Comparison of ENCODE assay signal across 10 mouse cellular contexts in the genomic region with DNA sequence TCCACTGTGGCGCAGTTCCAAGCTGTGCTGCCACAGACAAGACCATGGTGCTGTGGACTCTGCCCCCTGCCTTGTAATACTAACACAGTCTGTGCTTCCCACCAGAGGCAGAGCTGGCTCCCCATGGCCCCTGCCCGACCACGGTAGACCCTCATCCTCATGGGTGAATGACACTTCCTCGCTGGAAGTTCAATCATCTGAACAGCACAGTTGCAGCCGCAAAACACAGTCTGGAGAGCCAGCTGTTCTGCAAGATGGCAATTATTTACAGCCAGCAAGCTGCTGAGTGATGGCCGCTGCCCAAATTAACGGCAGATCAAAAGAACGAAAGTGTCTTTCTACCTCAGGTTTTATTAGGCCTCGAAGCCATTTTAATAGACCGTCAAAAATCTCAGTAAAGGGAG.
DNase-seq lines count a peak whose midpoint lies in the region; ATAC-seq and TF ChIP-seq lines count a peak whose summit lies in the region.
"Had no signal": no experiment of that assay in that cellular context is flagged by ENCODE, and none has a peak within 500 bp of the region (broad histone marks: within the 10 kb centered on the region; RNA-seq: fewer than 3 reads in every experiment).

No protein-coding gene starts in this region.

- H3K9me3 ChIP-seq in kidney, embryonic 15.5 days (replicated peaks): no peaks in the 10 kb centered on the region
- H3K9me3 ChIP-seq in forebrain, embryonic 13.5 days (replicated peaks): no peaks in the 10 kb centered on the region
- no peaks in the 10 kb centered on the region for H3K9me3 ChIP-seq in midbrain, postnatal 0 days (ENCODE audit: low read length)

- no peak overlapping the region for H3K4me2 ChIP-seq in kidney, embryonic 15.5 days
- peak overlapping the region; percentile 15; the same call in 1 of the 2 replicates for H3K4me2 ChIP-seq in forebrain, embryonic 13.5 days
- H3K4me2 ChIP-seq in midbrain, postnatal 0 days (ENCODE audit: low read depth, low read length, poor library complexity, severe bottlenecking): no peak overlapping the region

- H3K4me3 ChIP-seq in kidney, adult 2 months (ENCODE audit: insufficient read depth, low read depth, low read length): no peak overlapping the region
- H3K4me3 ChIP-seq in kidney, embryonic 15.5 days (replicated peaks): no peak overlapping the region
- H3K4me3 ChIP-seq in forebrain, embryonic 13.5 days: no peak overlapping the region
- no peak overlapping the region for H3K4me3 ChIP-seq in midbrain, postnatal 0 days (ENCODE audit: low read depth, low read length)

- H3K36me3 ChIP-seq in kidney, adult 2 months (ENCODE audit: control insufficient read depth, insufficient read depth, low read length): no peaks in the 10 kb centered on the region
- H3K36me3 ChIP-seq in kidney, embryonic 15.5 days: no peaks in the 10 kb centered on the region
- H3K36me3 ChIP-seq in forebrain, embryonic 13.5 days (ENCODE audit: poor library complexity, severe bottlenecking): no peaks in the 10 kb centered on the region
- no peaks in the 10 kb centered on the region for H3K36me3 ChIP-seq in midbrain, postnatal 0 days (ENCODE audit: insufficient read depth, low read length)

- H3K27me3 ChIP-seq in kidney, adult 2 months (replicated peaks; ENCODE audit: control insufficient read depth, insufficient read depth, low read length): no peaks in the 10 kb centered on the region
- no peaks in the 10 kb centered on the region for H3K27me3 ChIP-seq in kidney, embryonic 15.5 days
- H3K27me3 ChIP-seq in forebrain, embryonic 13.5 days: no peaks in the 10 kb centered on the region
- no peaks in the 10 kb centered on the region for H3K27me3 ChIP-seq in midbrain, postnatal 0 days (ENCODE audit: insufficient read depth, low read length)
- H3K27me3 ChIP-seq: CH12.LX had no signal

- no peak overlapping the region for H3K27ac ChIP-seq in kidney, adult 2 months (ENCODE audit: insufficient read depth, low read depth, low read length)
- no peak overlapping the region for H3K27ac ChIP-seq in kidney, embryonic 15.5 days
- peak overlapping the region; percentile 26; the same call in 1 of the 2 replicates for H3K27ac ChIP-seq in forebrain, embryonic 13.5 days
- 0 out of 2 replicates have a peak overlapping the region, but pooled peaks have one; percentile 32 for H3K27ac ChIP-seq in midbrain, postnatal 0 days (ENCODE audit: low read depth, low read length)

- peak; percentile 54 for DNase-seq in kidney, adult 2 months
- DNase-seq in layer of hippocampus, adult 8-10 months (ENCODE audit: low spot score in 2 of 2): peak; percentile 54 to 79
- peak; percentile 66 for DNase-seq in midbrain, postnatal 0 days (ENCODE audit: low spot score)
- no peak for DNase-seq in natural killer cell, adult 2 months (ENCODE audit: low spot score in 2 of 2)
- DNase-seq in spleen, postnatal 10 days (ENCODE audit: low spot score in 2 of 2): no peak
- DNase-seq in adrenal gland, postnatal 10 days: no peak

- TF ChIP-seq CTCF in kidney, adult 2 months (conservative IDR thresholded peaks at IDR 0.05; ENCODE audit: insufficient read depth, insufficient read length, low read depth, low read length): no peak
- no peak for TF ChIP-seq CTCF in midbrain, postnatal 0 days (IDR thresholded peaks at IDR 0.05)

- H3K4me1 ChIP-seq in kidney, adult 2 months (ENCODE audit: control insufficient read depth, insufficient read depth, low read length): no peaks in the 10 kb centered on the region
- peaks cover 15% of the 10 kb centered on the region for H3K4me1 ChIP-seq in kidney, embryonic 15.5 days
- peaks cover 31% of the 10 kb centered on the region for H3K4me1 ChIP-seq in forebrain, embryonic 13.5 days
- peaks cover 16% of the 10 kb centered on the region for H3K4me1 ChIP-seq in midbrain, postnatal 0 days (ENCODE audit: insufficient read depth, low read length)

- H3K9ac ChIP-seq in kidney, embryonic 15.5 days: no peak overlapping the region
- H3K9ac ChIP-seq in forebrain, embryonic 13.5 days: no peak overlapping the region
- no peak overlapping the region for H3K9ac ChIP-seq in midbrain, postnatal 0 days (replicated peaks; ENCODE audit: low read length, poor library complexity, severe bottlenecking)

- 16% methylated on average over 10 of the region's 10 CpGs for whole genome bisulfite sequencing in kidney, adult 2 months
- WGBS in kidney, embryonic 15.5 days: 9% methylated on average over 10 of the region's 10 CpGs
- 12% methylated on average over 10 of the region's 10 CpGs for WGBS in forebrain, embryonic 13.5 days
- 18% methylated on average over 10 of the region's 10 CpGs for WGBS in midbrain, postnatal 0 days

- ATAC-seq in kidney, embryonic 15.5 days (replicated peaks; ENCODE audit: low FRiP score): no peak
- peak; percentile 72 for ATAC-seq in forebrain, embryonic 13.5 days
- ATAC-seq in midbrain, postnatal 0 days (ENCODE audit: low FRiP score): no peak
- ATAC-seq: inflammation-experienced regulatory T-cells, adult 6 months had no signal

- no peak for TF ChIP-seq POLR2A in kidney, adult 2 months (IDR thresholded peaks at IDR 0.05; ENCODE audit: low read depth, low read length)

Comparison
In these comparisons a context has a peak if more than half of its experiments do, and no peak if none do; other contexts are left out.
1. DNase-seq: peak in kidney, adult 2 months (single experiment), layer of hippocampus, adult 8-10 months (2 of 2) and midbrain, postnatal 0 days (single experiment); none in natural killer cell, adult 2 months (0 of 2), spleen, postnatal 10 days (0 of 2) and adrenal gland, postnatal 10 days (single experiment).
2. H3K27ac ChIP-seq: peak in forebrain, embryonic 13.5 days (single experiment) and midbrain, postnatal 0 days (single experiment); none in kidney, adult 2 months (single experiment) and kidney, embryonic 15.5 days (single experiment).